In the genomic region with DNA sequence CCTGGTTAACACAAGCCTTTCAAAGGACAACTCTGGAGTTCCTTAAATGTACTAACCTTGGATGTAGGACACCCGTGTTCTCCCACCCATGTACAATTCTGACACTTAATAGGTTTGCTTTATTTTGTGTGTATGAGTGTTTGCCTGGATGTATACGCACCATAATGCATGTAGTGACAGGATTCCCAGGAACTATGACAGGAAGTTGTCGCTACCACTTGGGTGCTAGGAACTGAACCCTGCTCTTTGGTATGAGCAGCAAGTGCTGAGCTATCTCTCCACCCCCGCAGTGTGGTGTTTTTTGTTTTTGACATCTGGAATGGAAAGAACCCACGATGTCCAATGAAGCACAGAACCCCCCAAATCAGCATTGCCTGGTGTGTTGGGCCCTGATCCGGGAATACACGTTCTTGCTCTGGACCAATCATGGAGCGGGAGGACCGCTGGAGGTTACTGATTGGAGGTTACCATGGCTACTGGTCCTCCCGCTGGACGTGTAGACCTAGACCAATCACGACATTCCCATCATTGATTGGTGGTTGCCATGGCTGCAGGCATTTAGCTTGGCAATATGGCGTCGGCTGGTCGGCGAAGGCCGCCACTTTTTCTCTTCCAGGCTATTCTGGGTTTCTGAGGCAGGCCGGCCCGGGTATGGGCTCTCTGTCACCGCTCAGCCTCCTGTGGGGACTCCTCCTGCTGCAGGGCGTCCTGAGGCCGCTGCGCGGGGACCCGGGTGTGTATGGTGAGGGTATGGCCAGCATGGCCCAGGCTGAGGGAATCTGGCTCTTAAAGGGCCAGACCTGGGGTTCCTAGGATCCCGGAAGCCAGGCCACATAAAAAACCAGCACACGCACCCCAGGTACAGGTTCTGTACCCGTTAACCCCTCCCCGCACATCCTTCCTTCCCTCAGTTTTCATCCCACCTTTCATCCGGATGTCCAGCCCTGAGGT, we compare ENCODE assay signal across 8 mouse cellular contexts. TPM values are rescaled to one million over a fixed set of nuclear protein-coding genes. Genes with fewer than 3 reads are reported as not detected.
A peak's percentile ranks its signal among the peaks of the same experiment; 100 is the strongest.
DNase-seq lines count a peak whose midpoint lies in the region; ATAC-seq lines count a peak whose summit lies in the region.

No protein-coding gene starts in this region.

- peak overlapping the region; percentile 83 for H3K4me2 ChIP-seq in embryonic facial prominence, embryonic 11.5 days (ENCODE audit: low read depth, low read length)
- peak overlapping the region; percentile 88 for H3K4me2 ChIP-seq in intestine, embryonic 14.5 days (ENCODE audit: low read length)

- no peaks in the 10 kb centered on the region for H3K9me3 ChIP-seq in embryonic facial prominence, embryonic 11.5 days (replicated peaks; ENCODE audit: control insufficient read depth, low read length)
- no peaks in the 10 kb centered on the region for H3K9me3 ChIP-seq in intestine, embryonic 14.5 days (ENCODE audit: control insufficient read depth, low read length)
- H3K9me3 ChIP-seq in megakaryocyte, embryonic 14.5 days, result peaks cover 11% of the 10 kb centered on the region

- peak; percentile 98 for DNase-seq in adrenal gland, postnatal 14 days
- DNase-seq in embryonic facial prominence, embryonic 11.5 days (ENCODE audit: low spot score), result peak; percentile 98
- DNase-seq in gastrocnemius, postnatal 4 days (ENCODE audit: low spot score in 2 of 2), result peak; percentile 69 to 90
- peak; percentile 93 for DNase-seq in intestine, embryonic 14.5 days (ENCODE audit: low spot score)
- DNase-seq in left cerebral cortex, adult 9 months (ENCODE audit: low spot score in 2 of 2), result peak; percentile 95 to 96
- peak; percentile 95 to 97 for DNase-seq in right cerebral cortex, adult 2 months (ENCODE audit: low spot score in 2 of 2)
- peak; percentile 65 for DNase-seq in urinary bladder, adult 2 months (ENCODE audit: low spot score)

- no peaks in the 10 kb centered on the region for H3K27me3 ChIP-seq in embryonic facial prominence, embryonic 11.5 days (ENCODE audit: control insufficient read depth, insufficient read depth, low read length)
- H3K27me3 ChIP-seq in intestine, embryonic 14.5 days (replicated peaks; ENCODE audit: control insufficient read depth, insufficient read depth, low read length), result no peaks in the 10 kb centered on the region
- no peaks in the 10 kb centered on the region for H3K27me3 ChIP-seq in megakaryocyte, embryonic 14.5 days (replicated peaks)

- H3K36me3 ChIP-seq in embryonic facial prominence, embryonic 11.5 days (replicated peaks; ENCODE audit: control insufficient read depth, insufficient read depth, low read depth, low read length), result peaks cover 6% of the 10 kb centered on the region
- H3K36me3 ChIP-seq in intestine, embryonic 14.5 days (ENCODE audit: control insufficient read depth, insufficient read depth, low read length), result peaks cover 31% of the 10 kb centered on the region
- peaks cover 40% of the 10 kb centered on the region for H3K36me3 ChIP-seq in megakaryocyte, embryonic 14.5 days (replicated peaks; ENCODE audit: low read length)

- peak overlapping the region; percentile 71 for H3K9ac ChIP-seq in embryonic facial prominence, embryonic 11.5 days (replicated peaks; ENCODE audit: low read length)
- H3K9ac ChIP-seq in intestine, embryonic 14.5 days (ENCODE audit: low read length), result peak overlapping the region; percentile 54

- ATAC-seq in embryonic facial prominence, embryonic 11.5 days (replicated peaks; ENCODE audit: insufficient number of reproducible peaks, low FRiP score, low TSS enrichment, low read depth), result peak; percentile 99
- ATAC-seq in intestine, embryonic 14.5 days (replicated peaks; ENCODE audit: low FRiP score, low TSS enrichment, low read depth), result peak; percentile 100

- 6% methylated on average over 30 of the region's 30 CpGs for WGBS in embryonic facial prominence, embryonic 11.5 days
- WGBS in intestine, embryonic 14.5 days, result 7% methylated on average over 30 of the region's 30 CpGs

- no peak overlapping the region for H3K27ac ChIP-seq in embryonic facial prominence, embryonic 11.5 days (replicated peaks; ENCODE audit: low read depth, low read length)
- no peak overlapping the region for H3K27ac ChIP-seq in intestine, embryonic 14.5 days (ENCODE audit: low read depth)

- peak overlapping the region; percentile 71 for H3K4me3 ChIP-seq in embryonic facial prominence, embryonic 11.5 days (ENCODE audit: low read depth, low read length)
- peak overlapping the region; percentile 78 for H3K4me3 ChIP-seq in intestine, embryonic 14.5 days (ENCODE audit: low read depth, low read length)
- peak overlapping the region; percentile 84 for H3K4me3 ChIP-seq in megakaryocyte, embryonic 14.5 days (replicated peaks)

- H3K4me1 ChIP-seq in embryonic facial prominence, embryonic 11.5 days (ENCODE audit: control insufficient read depth, insufficient read depth, low read length), result no peaks in the 10 kb centered on the region
- peaks cover 6% of the 10 kb centered on the region; the same call in 1 of the 2 replicates for H3K4me1 ChIP-seq in intestine, embryonic 14.5 days (replicated peaks; ENCODE audit: control insufficient read depth, insufficient read depth, low read length)
- H3K4me1 ChIP-seq in megakaryocyte, embryonic 14.5 days, result peaks cover 17% of the 10 kb centered on the region; the same call in 1 of the 2 replicates

RNA-seq across cellular contexts. Expression of gene Gtf2h3, which starts 19.6 kb away (rescaled TPM):
- 35.6 and 35.7 TPM in 2 replicates for total RNA-seq in adrenal gland, postnatal 14 days (2021)
- polyA plus RNA-seq in embryonic facial prominence, embryonic 11.5 days (2014; fragmentation: Nextera tagmentation; extraction: Ambion mirVana), result 81.5 and 90.1 TPM in 2 replicates
- total RNA-seq in gastrocnemius, postnatal 4 days (2021), result 10 to 100 TPM; 22.6 to 24.8 TPM
- 75.5 and 84.2 TPM in 2 replicates for polyA plus RNA-seq in intestine, embryonic 14.5 days (2014; fragmentation: Nextera tagmentation; extraction: Ambion mirVana)
- polyA plus RNA-seq in megakaryocyte, embryonic 14.5 days (2012; ENCODE audit: insufficient read depth, low replicate concordance), result 3.1 TPM in 1 of 2 replicates, not detected in the other
- polyA plus RNA-seq in urinary bladder, adult 2 months (2012; rRNA removed), result 46.2 and 58.4 TPM in 2 replicates

RNA-seq across cellular contexts. Expression of gene Eif2b1, which starts 19.6 kb away (rescaled TPM):
- 42.9 and 51.2 TPM in 2 replicates for total RNA-seq in adrenal gland, postnatal 14 days (2021)
- polyA plus RNA-seq in embryonic facial prominence, embryonic 11.5 days (2014; fragmentation: Nextera tagmentation; extraction: Ambion mirVana), result 92.2 and 95.1 TPM in 2 replicates
- 10 to 100 TPM; 47.4 to 47.9 TPM for total RNA-seq in gastrocnemius, postnatal 4 days (2021)
- polyA plus RNA-seq in intestine, embryonic 14.5 days (2014; fragmentation: Nextera tagmentation; extraction: Ambion mirVana), result 99.2 and 99.6 TPM in 2 replicates
- 8.4 and 10.9 TPM in 2 replicates for polyA plus RNA-seq in megakaryocyte, embryonic 14.5 days (2012; ENCODE audit: insufficient read depth, low replicate concordance)
- 42.0 and 46.2 TPM in 2 replicates for polyA plus RNA-seq in urinary bladder, adult 2 months (2012; rRNA removed)

RNA-seq across cellular contexts. Expression of gene Atp6v0a2, which starts 29.9 kb away (rescaled TPM):
- total RNA-seq in adrenal gland, postnatal 14 days (2021), result 55.2 and 60.1 TPM in 2 replicates
- 40.0 and 40.4 TPM in 2 replicates for polyA plus RNA-seq in embryonic facial prominence, embryonic 11.5 days (2014; fragmentation: Nextera tagmentation; extraction: Ambion mirVana)
- 10 to 100 TPM; 26.5 to 31.4 TPM for total RNA-seq in gastrocnemius, postnatal 4 days (2021)
- 44.0 and 46.6 TPM in 2 replicates for polyA plus RNA-seq in intestine, embryonic 14.5 days (2014; fragmentation: Nextera tagmentation; extraction: Ambion mirVana)
- 24.2 and 43.3 TPM in 2 replicates for polyA plus RNA-seq in megakaryocyte, embryonic 14.5 days (2012; ENCODE audit: insufficient read depth, low replicate concordance)
- 35.7 and 36.5 TPM in 2 replicates for polyA plus RNA-seq in urinary bladder, adult 2 months (2012; rRNA removed)

RNA-seq across cellular contexts. Expression of gene Ddx55, which starts 45.8 kb away (rescaled TPM):
- total RNA-seq in adrenal gland, postnatal 14 days (2021), result 12.0 and 16.3 TPM in 2 replicates
- 12.1 and 12.6 TPM in 2 replicates for polyA plus RNA-seq in embryonic facial prominence, embryonic 11.5 days (2014; fragmentation: Nextera tagmentation; extraction: Ambion mirVana)
- total RNA-seq in gastrocnemius, postnatal 4 days (2021), result 10 to 100 TPM in 1 of 2 experiments, 1 to 10 TPM in 1; 7.4 to 11.1 TPM
- 15.2 and 16.1 TPM in 2 replicates for polyA plus RNA-seq in intestine, embryonic 14.5 days (2014; fragmentation: Nextera tagmentation; extraction: Ambion mirVana)
- polyA plus RNA-seq in megakaryocyte, embryonic 14.5 days (2012; ENCODE audit: insufficient read depth, low replicate concordance), result 4.6 and 7.1 TPM in 2 replicates
- 14.3 and 14.7 TPM in 2 replicates for polyA plus RNA-seq in urinary bladder, adult 2 months (2012; rRNA removed)

RNA-seq across cellular contexts. Expression of gene Tmed2, which starts 58.0 kb away (rescaled TPM):
- 200 and 212 TPM in 2 replicates for total RNA-seq in adrenal gland, postnatal 14 days (2021)
- 533 and 564 TPM in 2 replicates for polyA plus RNA-seq in embryonic facial prominence, embryonic 11.5 days (2014; fragmentation: Nextera tagmentation; extraction: Ambion mirVana)
- total RNA-seq in gastrocnemius, postnatal 4 days (2021), result 100 to 1,000 TPM; 174 to 192 TPM
- polyA plus RNA-seq in intestine, embryonic 14.5 days (2014; fragmentation: Nextera tagmentation; extraction: Ambion mirVana), result 530 and 550 TPM in 2 replicates
- 72.2 and 125 TPM in 2 replicates for polyA plus RNA-seq in megakaryocyte, embryonic 14.5 days (2012; ENCODE audit: insufficient read depth, low replicate concordance)
- 226 and 254 TPM in 2 replicates for polyA plus RNA-seq in urinary bladder, adult 2 months (2012; rRNA removed)

Comparison
In these comparisons a context has a peak if more than half of its experiments do, and no peak if none do; other contexts are left out.
1. RNA of gene Gtf2h3, which starts 19.6 kb away (polyA plus RNA-seq): 81.5 to 90.1 TPM in embryonic facial prominence, embryonic 11.5 days, 75.5 to 84.2 TPM in intestine, embryonic 14.5 days and 46.2 to 58.4 TPM in urinary bladder, adult 2 months; 3.1 TPM in megakaryocyte, embryonic 14.5 days; every median in the first group is over 10 times any median in the second.
2. Peak in every context shown above with its lines, with median percentiles within 50 percentile points of each other: DNase-seq and H3K4me3 ChIP-seq.